Mouse (Mus musculus) heart, postnatal 0 days (tissue): ENCODE data around the gene Pcx.

ENCODE experiments used
- CTCF ChIP-seq: IDR thresholded peaks from 2 replicates; pipeline ENCODE4 v1.5.1; 2016; ENCODE audit warnings: antibody characterized with exemption, control low read depth, low read depth
- EP300 ChIP-seq: IDR thresholded peaks from 2 replicates; pipeline ENCODE4 v1.6.1; 2016; ENCODE audit warnings: antibody characterized with exemption, low read depth

DNA sequence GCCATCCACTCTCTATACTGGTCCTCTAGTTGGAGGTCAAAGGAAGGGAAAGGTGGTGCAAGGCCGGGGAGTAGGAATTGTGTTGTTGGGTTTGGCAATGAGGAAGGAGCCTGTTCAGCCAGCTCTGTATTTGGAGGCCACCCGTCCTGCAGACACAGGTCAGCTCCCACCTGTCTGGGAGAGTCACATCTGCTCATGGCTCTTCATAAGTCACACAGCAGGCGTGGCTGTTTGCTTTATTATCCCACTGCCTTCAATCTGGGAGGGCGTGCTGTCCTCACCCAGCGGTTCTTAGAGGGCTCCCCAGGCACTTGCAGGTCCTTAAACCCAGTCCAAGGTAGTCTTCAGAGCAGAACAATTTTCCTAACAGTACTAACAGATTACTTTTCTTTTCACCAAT, 49.9 kb downstream of the Pcx start:
- TF ChIP-seq CTCF: no peak
- no peak for TF ChIP-seq EP300
